Mouse (Mus musculus) spleen, postnatal 36 days (tissue): ENCODE measurements at regions not wholly inside any gene's neighbourhood (a gene's known extent, or its start where the extent isn't known, plus 50 kb on each side); places are given as distances from the start of the nearest gene placed in this dataset.

Experiments used
- DNase-seq, 2 experiments: peaks; one replicate each; pipeline ENCODE4 v3.0.0; 2022; ENCODE audit warnings: low spot score in 2 of 2, mixed read lengths in 1 of 2

DNA sequence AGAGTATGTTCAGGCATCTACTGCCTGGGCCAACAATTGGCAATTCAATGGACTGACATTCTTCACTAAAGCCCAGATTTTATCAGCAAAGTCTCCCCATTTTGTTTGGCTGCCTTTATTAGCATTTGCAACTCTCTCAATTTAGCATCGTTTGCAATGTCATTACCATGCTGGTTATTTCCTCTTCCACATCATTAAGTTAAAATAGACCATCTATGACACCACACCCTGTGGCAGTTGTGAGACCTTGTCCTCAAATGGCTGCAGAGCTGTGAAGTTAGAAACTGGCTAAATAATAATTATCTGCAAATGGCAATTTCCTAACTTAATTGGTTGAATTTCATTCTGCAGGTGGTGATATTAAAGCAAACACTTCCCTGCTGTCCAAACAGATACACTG lies 381.8 kb downstream of the H2al1n start:
- DNase-seq: no peak

DNA sequence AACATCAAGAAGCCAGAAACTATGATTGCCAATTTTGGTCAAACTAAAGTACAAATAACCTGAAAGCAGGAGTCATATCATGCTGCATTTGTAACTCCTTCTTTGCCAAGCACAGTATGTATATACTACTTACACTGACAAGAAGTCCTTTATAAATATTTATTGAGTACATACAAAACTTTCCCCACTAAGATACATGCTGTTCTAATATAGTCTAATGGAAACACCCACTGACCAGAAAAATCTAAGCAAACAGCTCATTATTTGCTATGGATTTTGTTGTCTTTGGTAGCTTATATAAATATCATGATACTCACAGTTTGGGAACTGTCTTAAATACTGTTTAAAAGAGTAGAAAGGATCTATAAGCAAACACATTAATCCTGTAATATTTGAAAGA lies 385.9 kb downstream of the H2al1n start:
- DNase-seq: no peak

DNA sequence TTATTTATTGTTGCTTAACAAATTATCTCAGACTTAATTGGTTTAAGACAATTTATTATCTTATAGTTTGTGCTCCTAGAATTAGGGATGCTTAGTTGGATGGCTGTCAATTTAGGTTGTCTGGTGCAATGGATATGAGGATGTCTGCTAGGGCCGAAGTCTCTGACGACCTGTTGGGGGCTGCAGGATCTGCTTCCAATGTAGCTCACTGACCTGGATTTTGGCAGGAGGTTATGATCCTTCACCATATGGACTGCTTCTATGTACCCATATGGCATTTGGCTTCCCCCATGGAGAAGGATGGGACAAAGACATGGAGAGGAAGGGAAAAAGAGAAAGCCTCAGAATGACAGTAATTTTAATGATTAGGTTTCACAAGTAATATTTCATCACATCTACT lies 391.0 kb downstream of the H2al1n start:
- DNase-seq: no peak

- no peak for DNase-seq
Measured at GRCm38 (mm10) chrX:14609196-14609595, 398.2 kb downstream of the H2al1n start.

DNA sequence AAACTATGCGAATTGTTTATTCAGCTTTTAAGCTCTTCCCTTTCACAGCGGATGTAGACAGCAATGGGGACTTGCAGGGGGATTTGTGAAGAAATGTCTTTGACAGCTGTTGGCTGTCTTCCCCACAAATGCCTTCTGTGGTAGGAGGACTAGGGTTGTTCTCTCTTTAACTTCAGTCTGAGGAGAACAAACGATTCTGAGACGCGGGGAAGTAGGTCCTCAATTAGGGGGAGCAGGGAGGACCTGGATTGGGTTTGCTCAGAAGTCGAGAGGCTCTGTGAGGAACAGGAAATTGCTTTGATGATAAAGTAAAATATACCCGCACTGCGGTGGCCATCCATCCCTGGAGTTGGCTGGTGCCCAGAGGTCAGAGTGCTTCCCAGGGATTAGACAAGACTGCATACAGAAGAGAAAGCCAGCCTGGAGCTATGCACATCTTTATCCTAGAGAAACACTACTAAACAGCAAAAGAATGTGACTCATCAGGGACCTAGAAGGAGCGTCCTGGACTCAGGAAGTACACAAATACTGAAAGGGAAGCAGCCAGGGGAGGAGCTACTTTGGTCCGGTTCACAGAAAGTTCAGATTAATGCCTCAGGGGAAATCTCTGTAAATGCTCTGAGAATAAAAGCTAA lies 417.4 kb downstream of the H2al1n start:
- peak in 1 of 2 experiments; percentile 3 for DNase-seq

- DNase-seq: peak in 1 of 2 experiments; percentile 3
Measured at GRCm38 (mm10) chrX:14639378-14639777, 428.4 kb downstream of the H2al1n start.

- DNase-seq: no peak
Measured at GRCm38 (mm10) chrX:14664852-14665251, 453.9 kb downstream of the H2al1n start.

DNA sequence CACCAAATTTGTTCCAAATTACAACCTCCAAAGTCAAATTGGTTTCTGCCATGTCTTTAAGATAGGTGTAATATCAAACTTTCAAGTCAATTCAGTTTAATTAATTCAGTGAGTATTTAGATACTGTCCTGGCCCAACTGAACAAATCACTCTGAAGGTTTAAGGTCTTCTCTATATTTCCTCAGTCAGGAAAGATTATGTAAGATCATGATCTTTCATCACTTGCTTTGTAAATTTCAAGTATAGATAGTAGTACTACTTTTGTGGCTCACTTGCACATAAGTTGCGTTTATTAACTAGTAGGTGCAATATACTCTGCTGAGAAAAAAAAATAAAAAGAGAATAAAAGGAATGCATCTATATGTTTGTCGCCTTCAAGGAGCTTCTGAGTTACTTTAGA lies 485.4 kb downstream of the H2al1n start:
- no peak for DNase-seq

GRCm38 (mm10) chrX:14738999-14739398 lies 528.1 kb downstream of the H2al1n start:
- DNase-seq: no peak
